Mouse (Mus musculus): ENCODE data around the gene Lmntd1. TPM values are rescaled to one million over a fixed set of nuclear protein-coding genes. Genes with fewer than 3 reads are reported as not detected.

Gene Lmntd1
- polyA plus RNA-seq (2017; shearing (Covaris generic)) = 0.36 TPM

GRCm38 (mm10) chr6:145614219-145614618 is at the start of gene Lmntd1:
Gene Lmntd1, minus strand, starts transcription at chr6:145614319.

GRCm38 (mm10) chr6:145615666-145616210 is 1.6 kb upstream of the Lmntd1 start, which contains the start of gene Tuba3b:
Gene Tuba3b, plus strand, starts transcription at chr6:145615757.

Other genes starting within 250 kb of the Lmntd1 start
- gene Tuba3b, start 1.4 kb upstream of the Lmntd1 start, polyA plus RNA-seq (2017; shearing (Covaris generic)) = not detected
- gene Rassf8, start 132.4 kb upstream of the Lmntd1 start, polyA plus RNA-seq (2017; shearing (Covaris generic)) = 0.21 TPM

Measured in effector memory CD4-positive, alpha-beta T cell, adult 5 months (primary cell).